Comparison of ENCODE assay signal across 8 mouse cellular contexts in genomic region chr5:76904713-76905404, GRCm38 (mm10). TPM values are rescaled to one million over a fixed set of nuclear protein-coding genes. Genes with fewer than 3 reads are reported as not detected.
DNase-seq lines count a peak whose midpoint lies in the region; ATAC-seq and TF ChIP-seq lines count a peak whose summit lies in the region.

No protein-coding gene starts in this region.

- no peaks in the 10 kb centered on the region for H3K27me3 ChIP-seq in spleen, adult 2 months (ENCODE audit: control insufficient read depth, insufficient read depth, low read length)
- H3K27me3 ChIP-seq in hindbrain, embryonic 13.5 days = no peaks in the 10 kb centered on the region
- no peaks in the 10 kb centered on the region for H3K27me3 ChIP-seq in midbrain, embryonic 16.5 days (ENCODE audit: control insufficient read depth, insufficient read depth, low read depth, low read length)

- peak overlapping the region; percentile 74 for H3K4me3 ChIP-seq in spleen, adult 2 months (ENCODE audit: extremely low read depth, insufficient read depth, insufficient read length)
- H3K4me3 ChIP-seq in hindbrain, embryonic 13.5 days = peak overlapping the region; percentile 64
- peak overlapping the region; percentile 74 for H3K4me3 ChIP-seq in midbrain, embryonic 16.5 days (ENCODE audit: low read depth, low read length)

- H3K4me1 ChIP-seq in spleen, adult 2 months (ENCODE audit: control insufficient read depth, insufficient read depth, insufficient read length) = no peaks in the 10 kb centered on the region
- H3K4me1 ChIP-seq in hindbrain, embryonic 13.5 days (replicated peaks) = peaks cover 12% of the 10 kb centered on the region
- H3K4me1 ChIP-seq in midbrain, embryonic 16.5 days (ENCODE audit: control insufficient read depth, insufficient read depth, low read length) = peaks cover 6% of the 10 kb centered on the region; the same call in 1 of the 2 replicates

- peak overlapping the region; percentile 82 for H3K27ac ChIP-seq in spleen, adult 2 months (ENCODE audit: insufficient read depth, low read length)
- H3K27ac ChIP-seq in hindbrain, embryonic 13.5 days = peak overlapping the region; percentile 90
- peak overlapping the region; percentile 89 for H3K27ac ChIP-seq in midbrain, embryonic 16.5 days (ENCODE audit: low read length)

- peak overlapping the region; percentile 66 for H3K4me2 ChIP-seq in hindbrain, embryonic 13.5 days
- peak overlapping the region; percentile 73 for H3K4me2 ChIP-seq in midbrain, embryonic 16.5 days (ENCODE audit: low read length)

- no peak for TF ChIP-seq CTCF in spleen, adult 2 months (IDR thresholded peaks at IDR 0.05; ENCODE audit: extremely low read depth, insufficient read depth, insufficient read length, insufficient replicate concordance)

- DNase-seq in cerebellum, adult 9-10 months = peak; percentile 47
- DNase-seq in cerebellum, adult 11-12 months = no peak
- peak in 1 of 2 experiments; percentile 9 for DNase-seq in spleen, adult 2 months (ENCODE audit: low read depth in 1 of 2, low spot score in 2 of 2)
- DNase-seq in spleen, postnatal 36 days (ENCODE audit: low spot score in 2 of 2) = no peak
- DNase-seq in layer of hippocampus, postnatal 36 days = no peak
- no peak for DNase-seq in kidney, postnatal 25 days

- no peaks in the 10 kb centered on the region for H3K9me3 ChIP-seq in hindbrain, embryonic 13.5 days
- no peaks in the 10 kb centered on the region for H3K9me3 ChIP-seq in midbrain, embryonic 16.5 days (replicated peaks; ENCODE audit: control insufficient read depth, low read length, poor library complexity, severe bottlenecking)

- no peaks in the 10 kb centered on the region for H3K36me3 ChIP-seq in spleen, adult 2 months (ENCODE audit: control insufficient read depth, insufficient read depth, low read length)
- H3K36me3 ChIP-seq in hindbrain, embryonic 13.5 days = peaks cover 5% of the 10 kb centered on the region
- no peaks in the 10 kb centered on the region for H3K36me3 ChIP-seq in midbrain, embryonic 16.5 days (ENCODE audit: control insufficient read depth, insufficient read depth, low read length)

- ATAC-seq in hindbrain, embryonic 13.5 days (ENCODE audit: low FRiP score) = peak; percentile 84
- ATAC-seq in midbrain, embryonic 16.5 days = peak; percentile 76

- under 1% methylated on average over 19 of the region's 19 CpGs for WGBS in spleen, adult 2 months
- WGBS in hindbrain, embryonic 13.5 days = 1% methylated on average over 19 of the region's 19 CpGs
- WGBS in midbrain, embryonic 16.5 days = 1% methylated on average over 19 of the region's 19 CpGs

- peak overlapping the region; percentile 86 for H3K9ac ChIP-seq in hindbrain, embryonic 13.5 days
- H3K9ac ChIP-seq in midbrain, embryonic 16.5 days (ENCODE audit: low read depth, low read length) = peak overlapping the region; percentile 88

- TF ChIP-seq POLR2A in spleen, adult 2 months (IDR thresholded peaks at IDR 0.05; ENCODE audit: low read depth, low read length) = no peak

RNA-seq across cellular contexts. Expression of gene Aasdh, which starts 0.5 kb away (rescaled TPM):
- 7.4 and 9.8 TPM in 2 replicates for polyA plus RNA-seq in spleen, adult 2 months (2012; rRNA removed)
- 19.6 and 21.3 TPM in 2 replicates for polyA plus RNA-seq in hindbrain, embryonic 13.5 days (2015; fragmentation: Nextera tagmentation; extraction: Ambion mirVana)
- 20.7 and 23.9 TPM in 2 replicates for polyA plus RNA-seq in midbrain, embryonic 16.5 days (2015; fragmentation: Nextera tagmentation; extraction: Ambion mirVana)
- 10 to 100 TPM; 23.1 to 27.3 TPM for total RNA-seq in layer of hippocampus, postnatal 36 days (2021)

RNA-seq across cellular contexts. Expression of gene Paics, which starts 46.2 kb away (rescaled TPM):
- polyA plus RNA-seq in spleen, adult 2 months (2012; rRNA removed) = 27.9 and 30.0 TPM in 2 replicates
- 174 and 178 TPM in 2 replicates for polyA plus RNA-seq in hindbrain, embryonic 13.5 days (2015; fragmentation: Nextera tagmentation; extraction: Ambion mirVana)
- 150 and 163 TPM in 2 replicates for polyA plus RNA-seq in midbrain, embryonic 16.5 days (2015; fragmentation: Nextera tagmentation; extraction: Ambion mirVana)
- 10 to 100 TPM; 84.2 to 92.1 TPM for total RNA-seq in layer of hippocampus, postnatal 36 days (2021)

RNA-seq across cellular contexts. Expression of gene Ppat, which starts 46.5 kb away (rescaled TPM):
- polyA plus RNA-seq in spleen, adult 2 months (2012; rRNA removed) = 5.1 TPM in 2 replicates
- polyA plus RNA-seq in hindbrain, embryonic 13.5 days (2015; fragmentation: Nextera tagmentation; extraction: Ambion mirVana) = 12.1 and 13.0 TPM in 2 replicates
- polyA plus RNA-seq in midbrain, embryonic 16.5 days (2015; fragmentation: Nextera tagmentation; extraction: Ambion mirVana) = 9.7 and 10.4 TPM in 2 replicates
- 10 to 100 TPM; 16.3 to 16.5 TPM for total RNA-seq in layer of hippocampus, postnatal 36 days (2021)
